Mouse (Mus musculus) urinary bladder, postnatal 4 days (tissue): ENCODE results near the gene Capn8.

Experiments used
- DNase-seq, 2 experiments: peaks; one replicate each; pipeline ENCODE4 v3.0.0; 2021 to 2022; ENCODE audit warnings: low spot score in 2 of 2

The Capn8 gene

GRCm38 (mm10) chr1:182678151-182678550 is 113.3 kb downstream of the Capn8 start:
- no peak for DNase-seq

GRCm38 (mm10) chr1:182679169-182679568 is 114.4 kb downstream of the Capn8 start:
- no peak for DNase-seq

GRCm38 (mm10) chr1:182679582-182679981 is 114.8 kb downstream of the Capn8 start:
- DNase-seq = no peak
